Mouse (Mus musculus) kidney, adult 2 months (tissue): Measurements from ENCODE around the gene Rnf115.

Source experiments
- CTCF ChIP-seq: fragments of 200-500 bp; conservative IDR thresholded peaks from 2 replicates; pipeline ENCODE4 v1.5.1; 2011; ENCODE audit warnings: low read depth, mild to moderate bottlenecking, control low read depth, low read length, moderate library complexity, mixed read lengths; ENCODE audit not compliant: insufficient read depth, insufficient read length
- POLR2A ChIP-seq: fragments of 200-500 bp; IDR thresholded peaks from one replicate; pipeline ENCODE4 v1.6.1; 2011; ENCODE audit warnings: low read depth, low read length, control low read depth

DNA sequence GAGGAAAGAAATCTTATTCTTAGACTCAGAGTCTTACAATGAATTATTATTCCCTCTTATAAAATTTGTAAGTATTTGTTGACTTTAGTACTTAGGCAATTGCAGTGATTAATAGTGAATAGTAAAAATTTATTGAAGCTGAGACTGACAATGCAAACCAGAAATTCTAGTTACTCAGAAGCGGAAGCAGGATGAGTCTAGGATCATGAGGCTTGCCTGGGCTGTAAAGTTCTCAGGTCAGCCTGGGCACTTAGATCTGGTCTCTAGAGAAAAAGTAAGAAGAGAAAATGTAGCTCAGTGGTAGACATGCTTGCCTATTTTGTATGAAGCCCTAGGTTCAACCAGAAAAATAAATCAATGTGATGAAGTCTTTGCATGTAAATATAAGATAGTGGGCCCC, 28.5 kb downstream of the Rnf115 start:
- TF ChIP-seq POLR2A = no peak
- no peak for TF ChIP-seq CTCF
